Mouse (Mus musculus): Measurements from ENCODE around the gene Neurl3.

- TF ChIP-seq CTCF (IDR thresholded peaks at IDR 0.05; ENCODE audit: low read depth): no peak
- no peak for TF ChIP-seq EP300 (optimal IDR thresholded peaks at IDR 0.05)
These were observed 43.4 kb downstream of the Neurl3 start for GRCm38 (mm10) chr1:36230919-36231705.
